Mouse (Mus musculus): Measurements from ENCODE around the gene Mpzl2. TPM values are rescaled to one million over a fixed set of nuclear protein-coding genes. Genes with fewer than 3 reads are reported as not detected.

Gene Mpzl2
- 0.11 TPM in 1 of 2 replicates, not detected in the other for polyA plus RNA-seq (2015; fragmentation: Nextera tagmentation; extraction: Ambion mirVana)

- 61% methylated on average over 5 of the region's 5 CpGs for WGBS
- Histone ChIP-seq H3K36me3 (ENCODE audit: poor library complexity, severe bottlenecking) (no peaks in the 10 kb centered on the region), H3K9me3 (replicated peaks) (no peaks in the 10 kb centered on the region), H3K9ac (no peak within 1 kb of the TSS), H3K4me1 (0 out of 2 replicates have a peak, but pooled peaks cover 3% of the 10 kb centered on the region), H3K4me2 (no peak within 1 kb of the TSS), H3K4me3 (no peak within 1 kb of the TSS), H3K27ac (no peak within 1 kb of the TSS), H3K27me3 (peaks cover 72% of the 10 kb centered on the region)
- no peak for ATAC-seq
These were observed at the start of gene Mpzl2 for GRCm38 (mm10) chr9:45039499-45039898. Gene Mpzl2, plus strand, starts transcription at chr9:45039799.

- WGBS = 89% methylated on average over 2 of the region's 2 CpGs
- Histone ChIP-seq H3K36me3 (ENCODE audit: poor library complexity, severe bottlenecking) (no peaks in the 10 kb centered on the region), H3K4me2 (no peak overlapping the region), H3K9me3 (replicated peaks) (no peaks in the 10 kb centered on the region), H3K4me3 (no peak overlapping the region), H3K27me3 (no peaks in the 10 kb centered on the region), H3K9ac (no peak overlapping the region), H3K4me1 (no peaks in the 10 kb centered on the region), H3K27ac (no peak overlapping the region)
- no peak for ATAC-seq
These were observed 47.8 kb upstream of the Mpzl2 start for GRCm38 (mm10) chr9:44991821-44992220.

GRCm38 (mm10) chr9:44992271-44992670, 47.3 kb upstream of the Mpzl2 start:
- no peaks in the 10 kb centered on the region for H3K9me3 ChIP-seq (replicated peaks)
- H3K4me2 ChIP-seq = no peak overlapping the region
- H3K4me1 ChIP-seq = no peaks in the 10 kb centered on the region
- H3K4me3 ChIP-seq = no peak overlapping the region
- no peak overlapping the region for H3K27ac ChIP-seq
- no peak overlapping the region for H3K9ac ChIP-seq
- H3K27me3 ChIP-seq = no peaks in the 10 kb centered on the region
- H3K36me3 ChIP-seq (ENCODE audit: poor library complexity, severe bottlenecking) = no peaks in the 10 kb centered on the region
- ATAC-seq = no peak

- no peak overlapping the region for H3K27ac ChIP-seq
- no peaks in the 10 kb centered on the region for H3K9me3 ChIP-seq (replicated peaks)
- no peak overlapping the region for H3K9ac ChIP-seq
- 97% methylated on average over 2 of the region's 2 CpGs for WGBS
- no peaks in the 10 kb centered on the region for H3K4me1 ChIP-seq
- no peak overlapping the region for H3K4me2 ChIP-seq
- H3K27me3 ChIP-seq = no peaks in the 10 kb centered on the region
- ATAC-seq = no peak
- no peaks in the 10 kb centered on the region for H3K36me3 ChIP-seq (ENCODE audit: poor library complexity, severe bottlenecking)
- no peak overlapping the region for H3K4me3 ChIP-seq
These were observed 46.3 kb upstream of the Mpzl2 start for GRCm38 (mm10) chr9:44993268-44993667.

- Histone ChIP-seq H3K4me2 (no peak overlapping the region), H3K27ac (no peak overlapping the region), H3K27me3 (no peaks in the 10 kb centered on the region), H3K4me1 (no peaks in the 10 kb centered on the region), H3K9ac (no peak overlapping the region), H3K36me3 (ENCODE audit: poor library complexity, severe bottlenecking) (no peaks in the 10 kb centered on the region), H3K4me3 (no peak overlapping the region), H3K9me3 (replicated peaks) (no peaks in the 10 kb centered on the region)
- ATAC-seq = no peak
- WGBS = 76% methylated on average over 4 of the region's 4 CpGs
These were observed 44.6 kb upstream of the Mpzl2 start for GRCm38 (mm10) chr9:44994962-44995361.

- no peak for ATAC-seq
- no peak overlapping the region for H3K4me2 ChIP-seq
- H3K9me3 ChIP-seq (replicated peaks) = no peaks in the 10 kb centered on the region
- H3K4me3 ChIP-seq = no peak overlapping the region
- no peaks in the 10 kb centered on the region for H3K27me3 ChIP-seq
- no peak overlapping the region for H3K27ac ChIP-seq
- H3K4me1 ChIP-seq = no peaks in the 10 kb centered on the region
- no peak overlapping the region for H3K9ac ChIP-seq
- H3K36me3 ChIP-seq (ENCODE audit: poor library complexity, severe bottlenecking) = no peaks in the 10 kb centered on the region
- 96% methylated on average over 7 of the region's 7 CpGs for WGBS
These were observed 43.0 kb upstream of the Mpzl2 start for GRCm38 (mm10) chr9:44996590-44996989.

- Histone ChIP-seq H3K4me2 (no peak overlapping the region), H3K36me3 (ENCODE audit: poor library complexity, severe bottlenecking) (no peaks in the 10 kb centered on the region), H3K9ac (no peak overlapping the region), H3K4me3 (no peak overlapping the region), H3K4me1 (no peaks in the 10 kb centered on the region), H3K9me3 (replicated peaks) (no peaks in the 10 kb centered on the region), H3K27ac (no peak overlapping the region), H3K27me3 (no peaks in the 10 kb centered on the region)
- no peak for ATAC-seq
- 83% methylated on average over 11 of the region's 11 CpGs for WGBS
These were observed 41.5 kb upstream of the Mpzl2 start for GRCm38 (mm10) chr9:44998138-44998537.

- Histone ChIP-seq H3K9me3 (replicated peaks) (no peaks in the 10 kb centered on the region), H3K36me3 (ENCODE audit: poor library complexity, severe bottlenecking) (no peaks in the 10 kb centered on the region), H3K9ac (no peak overlapping the region), H3K4me1 (no peaks in the 10 kb centered on the region), H3K27ac (no peak overlapping the region), H3K27me3 (no peaks in the 10 kb centered on the region), H3K4me3 (no peak overlapping the region), H3K4me2 (no peak overlapping the region)
- WGBS = 53% methylated on average over 6 of the region's 6 CpGs
- ATAC-seq = no peak
These were observed 40.4 kb upstream of the Mpzl2 start for GRCm38 (mm10) chr9:44999171-44999570.

- no peak overlapping the region for H3K9ac ChIP-seq
- H3K4me1 ChIP-seq = no peaks in the 10 kb centered on the region
- no peak overlapping the region for H3K4me2 ChIP-seq
- 84% methylated on average over 5 of the region's 5 CpGs for WGBS
- no peaks in the 10 kb centered on the region for H3K36me3 ChIP-seq (ENCODE audit: poor library complexity, severe bottlenecking)
- no peak overlapping the region for H3K27ac ChIP-seq
- H3K4me3 ChIP-seq = no peak overlapping the region
- ATAC-seq = no peak
- H3K9me3 ChIP-seq (replicated peaks) = no peaks in the 10 kb centered on the region
- H3K27me3 ChIP-seq = no peaks in the 10 kb centered on the region
These were observed 39.8 kb upstream of the Mpzl2 start for GRCm38 (mm10) chr9:44999776-45000175.

GRCm38 (mm10) chr9:45000249-45000648, 39.4 kb upstream of the Mpzl2 start:
- Histone ChIP-seq H3K9ac (no peak overlapping the region), H3K36me3 (ENCODE audit: poor library complexity, severe bottlenecking) (no peaks in the 10 kb centered on the region), H3K4me1 (no peaks in the 10 kb centered on the region), H3K27me3 (no peaks in the 10 kb centered on the region), H3K9me3 (replicated peaks) (no peaks in the 10 kb centered on the region), H3K4me2 (no peak overlapping the region), H3K4me3 (no peak overlapping the region), H3K27ac (no peak overlapping the region)
- 74% methylated on average over 3 of the region's 3 CpGs for WGBS
- ATAC-seq = no peak

GRCm38 (mm10) chr9:45007404-45007803, 32.2 kb upstream of the Mpzl2 start:
- no peak for ATAC-seq

GRCm38 (mm10) chr9:45008342-45008741, 31.3 kb upstream of the Mpzl2 start:
- WGBS = 86% methylated on average over 4 of the region's 4 CpGs
- no peaks in the 10 kb centered on the region for H3K4me1 ChIP-seq

More at GRCm38 (mm10) chr9:45007404-45007803, 32.2 kb upstream of the Mpzl2 start:
- Histone ChIP-seq H3K4me3 (no peak overlapping the region), H3K9me3 (replicated peaks) (no peaks in the 10 kb centered on the region), H3K4me1 (no peaks in the 10 kb centered on the region), H3K4me2 (no peak overlapping the region), H3K9ac (no peak overlapping the region), H3K27me3 (peaks cover 3% of the 10 kb centered on the region; the same call in 1 of the 2 replicates), H3K36me3 (ENCODE audit: poor library complexity, severe bottlenecking) (no peaks in the 10 kb centered on the region), H3K27ac (no peak overlapping the region)
- 80% methylated on average over 12 of the region's 12 CpGs for WGBS

More at GRCm38 (mm10) chr9:45008342-45008741, 31.3 kb upstream of the Mpzl2 start:
- ATAC-seq = no peak
- Histone ChIP-seq H3K9me3 (replicated peaks) (no peaks in the 10 kb centered on the region), H3K4me3 (no peak overlapping the region), H3K4me2 (no peak overlapping the region), H3K36me3 (ENCODE audit: poor library complexity, severe bottlenecking) (no peaks in the 10 kb centered on the region), H3K9ac (no peak overlapping the region), H3K27ac (no peak overlapping the region), H3K27me3 (peaks cover 3% of the 10 kb centered on the region; the same call in 1 of the 2 replicates)
